In genomic region chr11:114865999-114866398, GRCm38 (mm10) we compare ENCODE assay signal across 10 mouse cellular contexts. TPM values are rescaled to one million over a fixed set of nuclear protein-coding genes. Genes with fewer than 3 reads are reported as not detected.
DNase-seq lines count a peak whose midpoint lies in the region; ATAC-seq lines count a peak whose summit lies in the region.
"Had no signal": no experiment of that assay in that cellular context is flagged by ENCODE, and none has a peak within 500 bp of the region (broad histone marks: within the 10 kb centered on the region; RNA-seq: fewer than 3 reads in every experiment).

No protein-coding gene starts in this region.

- H3K36me3 ChIP-seq in heart, embryonic 12.5 days: peaks cover 34% of the 10 kb centered on the region
- peaks cover 87% of the 10 kb centered on the region for H3K36me3 ChIP-seq in embryonic facial prominence, embryonic 10.5 days (replicated peaks)
- H3K36me3 ChIP-seq in kidney, embryonic 16.5 days (ENCODE audit: insufficient read depth, low read length): peaks cover 46% of the 10 kb centered on the region
- no peaks in the 10 kb centered on the region for H3K36me3 ChIP-seq in midbrain, embryonic 11.5 days (ENCODE audit: control insufficient read depth, insufficient read depth, low read length)

- WGBS in heart, embryonic 12.5 days: 73% methylated on average over 5 of the region's 5 CpGs
- WGBS in embryonic facial prominence, embryonic 10.5 days: 78% methylated on average over 5 of the region's 5 CpGs
- 58% methylated on average over 5 of the region's 5 CpGs for WGBS in kidney, embryonic 16.5 days
- 76% methylated on average over 5 of the region's 5 CpGs for WGBS in midbrain, embryonic 11.5 days

- ATAC-seq in heart, embryonic 12.5 days (ENCODE audit: insufficient number of reproducible peaks, low FRiP score): no peak
- 0 out of 2 replicates have a peak, but pooled peaks have one; percentile 12 for ATAC-seq in kidney, embryonic 16.5 days (ENCODE audit: low FRiP score, low TSS enrichment)
- no peak for ATAC-seq in midbrain, embryonic 11.5 days (ENCODE audit: low FRiP score)

- H3K4me2 ChIP-seq in heart, embryonic 12.5 days: no peak overlapping the region
- H3K4me2 ChIP-seq in kidney, embryonic 16.5 days (replicated peaks; ENCODE audit: low read depth, low read length): no peak overlapping the region; the same call in 1 of the 2 replicates
- no peak overlapping the region for H3K4me2 ChIP-seq in midbrain, embryonic 11.5 days

- H3K27me3 ChIP-seq in heart, embryonic 12.5 days (replicated peaks): no peaks in the 10 kb centered on the region
- no peaks in the 10 kb centered on the region for H3K27me3 ChIP-seq in embryonic facial prominence, embryonic 10.5 days (replicated peaks; ENCODE audit: low read depth, poor library complexity, severe bottlenecking)
- no peaks in the 10 kb centered on the region for H3K27me3 ChIP-seq in kidney, embryonic 16.5 days (ENCODE audit: insufficient read depth, low read length)
- no peaks in the 10 kb centered on the region for H3K27me3 ChIP-seq in midbrain, embryonic 11.5 days (ENCODE audit: control insufficient read depth, insufficient read depth, low read length)

- no peak for DNase-seq in heart, postnatal 36 days
- no peak for DNase-seq in embryonic facial prominence, embryonic 10.5 days (ENCODE audit: low spot score)
- no peak for DNase-seq in urinary bladder, postnatal 10 days (ENCODE audit: low spot score)
- DNase-seq in left cerebral cortex, postnatal 14 days (ENCODE audit: low spot score in 2 of 2): no peak
- no peak for DNase-seq in midbrain, embryonic 11.5 days (ENCODE audit: low spot score, missing footprints)
- DNase-seq: thymus, postnatal 14 days had no signal

- intact Hi-C loops in heart, postnatal 36 days (cut with DNase I): loop anchor here (2.0 kb wide), 1 partner anchor 15 kb away; the partner anchor contains the start of gene Gprc5c
- intact Hi-C loops in left cerebral cortex, postnatal 14 days (cut with DNase I): no loop called here

- peak overlapping the region; percentile 66 for H3K27ac ChIP-seq in heart, embryonic 12.5 days (ENCODE audit: poor library complexity, severe bottlenecking)
- peak overlapping the region; percentile 48 for H3K27ac ChIP-seq in brown adipose tissue, adult 24 weeks (replicated peaks; ENCODE audit: low read depth, low read length)
- peak overlapping the region; percentile 62 for H3K27ac ChIP-seq in embryonic facial prominence, embryonic 10.5 days (replicated peaks)
- H3K27ac ChIP-seq in kidney, embryonic 16.5 days (ENCODE audit: low read length): peak overlapping the region; percentile 66
- no peak overlapping the region for H3K27ac ChIP-seq in midbrain, embryonic 11.5 days (ENCODE audit: low read depth, low read length)
- H3K27ac ChIP-seq: liver, embryonic 14.5 days had no signal

- no peak overlapping the region for H3K4me3 ChIP-seq in heart, embryonic 12.5 days
- H3K4me3 ChIP-seq in brown adipose tissue, adult 24 weeks (ENCODE audit: insufficient read depth, low read depth, low read length): no peak overlapping the region
- no peak overlapping the region for H3K4me3 ChIP-seq in embryonic facial prominence, embryonic 10.5 days
- H3K4me3 ChIP-seq in kidney, embryonic 16.5 days (ENCODE audit: low read length): no peak overlapping the region
- no peak overlapping the region for H3K4me3 ChIP-seq in midbrain, embryonic 11.5 days (ENCODE audit: low read depth, low read length)

- H3K9me3 ChIP-seq in heart, embryonic 12.5 days (replicated peaks): no peaks in the 10 kb centered on the region
- H3K9me3 ChIP-seq in embryonic facial prominence, embryonic 10.5 days: no peaks in the 10 kb centered on the region
- H3K9me3 ChIP-seq in kidney, embryonic 16.5 days (ENCODE audit: low read length): no peaks in the 10 kb centered on the region
- no peaks in the 10 kb centered on the region for H3K9me3 ChIP-seq in midbrain, embryonic 11.5 days (ENCODE audit: control insufficient read depth, low read length)

- no peak overlapping the region for H3K9ac ChIP-seq in heart, embryonic 12.5 days
- peak overlapping the region; percentile 32 for H3K9ac ChIP-seq in kidney, embryonic 16.5 days (replicated peaks; ENCODE audit: low read length)
- H3K9ac ChIP-seq in midbrain, embryonic 11.5 days (ENCODE audit: low read length): no peak overlapping the region
- H3K9ac ChIP-seq: liver, embryonic 14.5 days had no signal

- H3K4me1 ChIP-seq in heart, embryonic 12.5 days (replicated peaks): peaks cover 30% of the 10 kb centered on the region
- no peaks in the 10 kb centered on the region for H3K4me1 ChIP-seq in brown adipose tissue, adult 24 weeks (ENCODE audit: control insufficient read depth, insufficient read depth, insufficient read length, low read length)
- H3K4me1 ChIP-seq in embryonic facial prominence, embryonic 10.5 days: peaks cover 43% of the 10 kb centered on the region
- peaks cover 37% of the 10 kb centered on the region for H3K4me1 ChIP-seq in kidney, embryonic 16.5 days (ENCODE audit: insufficient read depth, low read length)
- H3K4me1 ChIP-seq in midbrain, embryonic 11.5 days (ENCODE audit: control insufficient read depth, insufficient read depth, low read length): no peaks in the 10 kb centered on the region

RNA-seq across cellular contexts. Expression of gene Gprc5c, which starts 15.0 kb away (rescaled TPM):
- polyA plus RNA-seq in heart, embryonic 12.5 days (2016; fragmentation: Nextera tagmentation; extraction: Ambion mirVana): 26.6 and 26.7 TPM in 2 replicates
- 10 to 100 TPM; 10.2 to 11.2 TPM for total RNA-seq in heart, postnatal 36 days (2021)
- 5.4 and 8.4 TPM in 2 replicates for polyA plus RNA-seq in brown adipose tissue, adult 24 weeks (2012; ENCODE audit: insufficient read depth, insufficient read length, missing spikeins)
- 62.2 and 62.5 TPM in 2 replicates for polyA plus RNA-seq in embryonic facial prominence, embryonic 10.5 days (2016; fragmentation: Nextera tagmentation; extraction: Ambion mirVana)
- 153 and 162 TPM in 2 replicates for polyA plus RNA-seq in kidney, embryonic 16.5 days (2015; fragmentation: Nextera tagmentation; extraction: Ambion mirVana)
- 1 to 10 TPM; 4.0 to 4.6 TPM for total RNA-seq in left cerebral cortex, postnatal 14 days (2021)
- 8.9 and 10.7 TPM in 2 replicates for polyA plus RNA-seq in midbrain, embryonic 11.5 days (2014; fragmentation: Nextera tagmentation; extraction: Ambion mirVana)

RNA-seq across cellular contexts. Expression of gene Cd300a, which starts 23.8 kb away (rescaled TPM):
- 0.40 and 0.41 TPM in 2 replicates for polyA plus RNA-seq in heart, embryonic 12.5 days (2016; fragmentation: Nextera tagmentation; extraction: Ambion mirVana)
- total RNA-seq in heart, postnatal 36 days (2021): 1 to 10 TPM; 1.6 to 1.8 TPM
- 0.58 and 1.1 TPM in 2 replicates for polyA plus RNA-seq in brown adipose tissue, adult 24 weeks (2012; ENCODE audit: insufficient read depth, insufficient read length, missing spikeins)
- polyA plus RNA-seq in embryonic facial prominence, embryonic 10.5 days (2016; fragmentation: Nextera tagmentation; extraction: Ambion mirVana): 1.1 and 1.8 TPM in 2 replicates
- polyA plus RNA-seq in kidney, embryonic 16.5 days (2015; fragmentation: Nextera tagmentation; extraction: Ambion mirVana): 1.8 and 2.2 TPM in 2 replicates
- under 1 TPM; 0.51 to 0.68 TPM for total RNA-seq in left cerebral cortex, postnatal 14 days (2021)
- 0.79 and 1.1 TPM in 2 replicates for polyA plus RNA-seq in midbrain, embryonic 11.5 days (2014; fragmentation: Nextera tagmentation; extraction: Ambion mirVana)
